Mouse (Mus musculus): Measurements from ENCODE around the gene Gm29866. TPM values are rescaled to one million over a fixed set of nuclear protein-coding genes. Genes with fewer than 3 reads are reported as not detected.
"Not testable (repeated sequence)": the region's sequence is repeated elsewhere in the genome, so short reads cannot be mapped to it uniquely, and the experiment has no call there.

Gene Gm29866
- not detected for total RNA-seq (2021)
- long read RNA-seq, experiment 1: 0 reads
- long read RNA-seq, experiment 2: 0 reads

DNA sequence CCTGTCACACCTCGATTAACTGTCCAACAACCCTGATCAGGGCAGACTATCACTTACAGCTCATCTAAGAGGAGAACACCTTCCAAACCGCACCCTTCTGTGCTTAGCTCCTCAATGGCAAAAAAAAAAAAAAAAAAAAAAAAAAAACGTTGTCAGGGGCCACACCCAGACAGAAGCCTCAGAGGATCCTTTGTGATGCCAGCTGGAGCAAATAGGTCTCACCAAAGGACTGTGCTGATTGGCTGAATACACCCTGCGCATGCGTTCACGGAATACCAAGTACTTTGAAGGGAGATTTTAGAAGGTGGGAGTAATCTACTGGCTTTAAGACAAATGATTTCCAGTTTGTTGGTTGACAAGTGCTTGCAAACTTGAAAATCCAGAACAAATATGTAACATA is at the start of gene Gm29866:
Gene Gm29866 (minus strand): TSS at position 101 of the 400 bp plus-strand sequence.
- DNase-seq: not testable (repeated sequence)

Other genes starting within 250 kb of the Gm29866 start
- gene Gm20909, start 170.9 kb upstream of the Gm29866 start, total RNA-seq (2021): not detected
- gene Gm20865, start 247.9 kb upstream of the Gm29866 start, total RNA-seq (2021): not detected